Mouse (Mus musculus) cerebellum, adult 9-11 months (tissue): ENCODE data around the gene 1700008O03Rik.

Experiments
- DNase-seq: peaks from one replicate; pipeline ENCODE4 v3.0.0; 2022

The 1700008O03Rik gene

GRCm38 (mm10) chr7:44385720-44386119 lies at the start of gene 1700008O03Rik:
1700008O03Rik (minus strand) TSS chr7:44385820.
- DNase-seq, result no peak

GRCm38 (mm10) chr7:44434089-44434488 lies 48.5 kb upstream of the 1700008O03Rik start:
- DNase-seq, result no peak

- DNase-seq, result peak; percentile 66
Observed at GRCm38 (mm10) chr7:44433371-44433770, 47.8 kb upstream of the 1700008O03Rik start.

- no peak for DNase-seq
Observed at GRCm38 (mm10) chr7:44432550-44432949, 46.9 kb upstream of the 1700008O03Rik start.

- peak; percentile 67 for DNase-seq
Observed at GRCm38 (mm10) chr7:44429534-44430488, 44.2 kb upstream of the 1700008O03Rik start.

- DNase-seq, result peak; percentile 79
Observed at GRCm38 (mm10) chr7:44428968-44429521, 43.4 kb upstream of the 1700008O03Rik start, which contains the start of gene Lrrc4b. Lrrc4b (plus strand) TSS chr7:44429018.

- peak; percentile 77 for DNase-seq
Observed at GRCm38 (mm10) chr7:44428171-44428950, 42.7 kb upstream of the 1700008O03Rik start.

- peak; percentile 66 for DNase-seq
Observed at GRCm38 (mm10) chr7:44427666-44428065, 42.0 kb upstream of the 1700008O03Rik start.

- DNase-seq, result no peak
Observed at GRCm38 (mm10) chr7:44413307-44413706, 27.7 kb upstream of the 1700008O03Rik start.

GRCm38 (mm10) chr7:44411144-44411543 lies 25.5 kb upstream of the 1700008O03Rik start:
- no peak for DNase-seq

GRCm38 (mm10) chr7:44406015-44406355 lies 20.4 kb upstream of the 1700008O03Rik start:
- DNase-seq, result no peak

GRCm38 (mm10) chr7:44405346-44406014 lies 19.9 kb upstream of the 1700008O03Rik start:
- DNase-seq, result peak; percentile 99

- no peak for DNase-seq
Observed at GRCm38 (mm10) chr7:44401673-44402072, 16.1 kb upstream of the 1700008O03Rik start.

- peak; percentile 80 for DNase-seq
Observed at GRCm38 (mm10) chr7:44398570-44398969, 12.9 kb upstream of the 1700008O03Rik start.

- peak; percentile 58 for DNase-seq
Observed at GRCm38 (mm10) chr7:44393284-44393683, 7.7 kb upstream of the 1700008O03Rik start.

GRCm38 (mm10) chr7:44392341-44392740 lies 6.7 kb upstream of the 1700008O03Rik start:
- peak; percentile 58 for DNase-seq

- DNase-seq, result peak; percentile 96
Observed at GRCm38 (mm10) chr7:44391831-44392230, 6.2 kb upstream of the 1700008O03Rik start.

GRCm38 (mm10) chr7:44384716-44385059 lies 932 bp downstream of the 1700008O03Rik start:
- DNase-seq, result no peak

- peak; percentile 92 for DNase-seq
Observed at GRCm38 (mm10) chr7:44383980-44384715, 1.5 kb downstream of the 1700008O03Rik start, which contains the start of gene Syt3. Syt3 (plus strand) TSS chr7:44384102.

GRCm38 (mm10) chr7:44382541-44382940 lies 3.1 kb downstream of the 1700008O03Rik start:
- no peak for DNase-seq

GRCm38 (mm10) chr7:44378290-44378689 lies 7.3 kb downstream of the 1700008O03Rik start:
- DNase-seq, result no peak

- DNase-seq, result no peak
Observed at GRCm38 (mm10) chr7:44375793-44376192, 9.8 kb downstream of the 1700008O03Rik start.
